ENCODE assay signal across 8 mouse cellular contexts in the genomic region with DNA sequence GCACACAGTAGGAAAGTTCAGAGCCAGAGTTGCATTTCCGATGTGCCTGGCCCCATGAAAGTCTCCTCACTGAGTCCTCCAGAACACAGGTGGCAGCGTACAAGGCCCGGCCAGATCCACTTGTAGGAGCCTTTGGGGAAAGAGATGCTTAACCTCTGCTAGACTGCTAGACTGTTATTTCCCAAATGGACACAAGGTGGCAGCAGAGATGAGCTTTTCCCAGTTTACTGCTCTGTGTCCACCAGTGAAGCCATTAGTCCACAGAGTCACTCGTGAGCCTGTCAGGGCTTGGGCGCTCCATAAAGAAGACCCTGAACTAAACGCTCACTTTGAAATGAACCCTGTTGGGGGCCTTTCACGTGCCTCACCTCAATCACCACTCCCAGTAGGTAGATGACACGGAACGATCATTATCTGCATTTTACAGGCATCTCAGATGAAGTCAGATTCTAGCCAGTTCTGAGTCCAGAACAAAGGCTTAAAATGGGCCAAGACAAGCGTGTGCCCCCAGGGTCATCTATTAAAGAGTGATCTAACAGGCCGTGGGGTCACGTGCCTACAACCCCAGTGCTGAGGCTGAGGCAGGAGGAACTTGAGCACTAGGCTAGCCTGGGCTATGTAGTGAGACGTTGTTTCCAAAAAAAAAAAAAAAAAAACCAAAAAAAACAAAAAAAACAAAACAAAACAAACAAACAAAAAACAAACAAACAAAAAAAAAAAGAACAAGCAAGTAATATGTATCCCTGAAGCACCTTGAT. TPM values are rescaled to one million over a fixed set of nuclear protein-coding genes. Genes with fewer than 3 reads are reported as not detected.
A peak's percentile ranks its signal among the peaks of the same experiment; 100 is the strongest.
DNase-seq lines count a peak whose midpoint lies in the region; ATAC-seq lines count a peak whose summit lies in the region.

No protein-coding gene starts in this region.

- H3K4me3 ChIP-seq in embryonic facial prominence, embryonic 11.5 days (ENCODE audit: low read depth, low read length): no peak overlapping the region
- no peak overlapping the region for H3K4me3 ChIP-seq in limb, embryonic 10.5 days
- H3K4me3 ChIP-seq in midbrain, embryonic 14.5 days (replicated peaks; ENCODE audit: low read depth, low read length): no peak overlapping the region

- WGBS in embryonic facial prominence, embryonic 11.5 days: 36% methylated on average over 13 of the region's 13 CpGs
- WGBS in limb, embryonic 10.5 days: 43% methylated on average over 13 of the region's 13 CpGs
- 32% methylated on average over 13 of the region's 13 CpGs for WGBS in midbrain, embryonic 14.5 days

- H3K36me3 ChIP-seq in embryonic facial prominence, embryonic 11.5 days (replicated peaks; ENCODE audit: control insufficient read depth, insufficient read depth, low read depth, low read length): no peaks in the 10 kb centered on the region
- H3K36me3 ChIP-seq in limb, embryonic 10.5 days: no peaks in the 10 kb centered on the region
- no peaks in the 10 kb centered on the region for H3K36me3 ChIP-seq in midbrain, embryonic 14.5 days (ENCODE audit: control insufficient read depth, insufficient read depth, low read length)

- DNase-seq in 3134 (ENCODE audit: extremely low read depth, insufficient read length, low spot score): peak; percentile 52
- peak; percentile 57 for DNase-seq in adrenal gland, postnatal 25 days
- peak; percentile 94 for DNase-seq in embryonic facial prominence, embryonic 11.5 days (ENCODE audit: low spot score)
- peak; percentile 78 to 91 for DNase-seq in heart, adult 18-20 months
- peak; percentile 76 for DNase-seq in kidney, adult 18-20 months
- peak; percentile 89 for DNase-seq in limb, embryonic 10.5 days (ENCODE audit: low spot score)
- DNase-seq in midbrain, embryonic 14.5 days: peak; percentile 94
- DNase-seq in spleen, adult 12 weeks (ENCODE audit: low spot score): peak; percentile 57

- no peaks in the 10 kb centered on the region for H3K4me1 ChIP-seq in embryonic facial prominence, embryonic 11.5 days (ENCODE audit: control insufficient read depth, insufficient read depth, low read length)
- 0 out of 2 replicates have a peak, but pooled peaks cover 5% of the 10 kb centered on the region for H3K4me1 ChIP-seq in limb, embryonic 10.5 days
- H3K4me1 ChIP-seq in midbrain, embryonic 14.5 days (ENCODE audit: control insufficient read depth, insufficient read depth, low read length): no peaks in the 10 kb centered on the region

- H3K9ac ChIP-seq in embryonic facial prominence, embryonic 11.5 days (replicated peaks; ENCODE audit: low read length): no peak overlapping the region
- no peak overlapping the region for H3K9ac ChIP-seq in midbrain, embryonic 14.5 days (replicated peaks; ENCODE audit: low read length)

- peak; percentile 74; the same call in 1 of the 2 replicates for ATAC-seq in embryonic facial prominence, embryonic 11.5 days (replicated peaks; ENCODE audit: insufficient number of reproducible peaks, low FRiP score, low TSS enrichment, low read depth)
- peak; percentile 53; the same call in 1 of the 2 replicates for ATAC-seq in midbrain, embryonic 14.5 days (ENCODE audit: low FRiP score, low TSS enrichment)

- H3K27ac ChIP-seq in embryonic facial prominence, embryonic 11.5 days (replicated peaks; ENCODE audit: low read depth, low read length): no peak overlapping the region
- no peak overlapping the region for H3K27ac ChIP-seq in limb, embryonic 10.5 days
- H3K27ac ChIP-seq in midbrain, embryonic 14.5 days (replicated peaks; ENCODE audit: low read depth, low read length): no peak overlapping the region

- no peaks in the 10 kb centered on the region for H3K27me3 ChIP-seq in embryonic facial prominence, embryonic 11.5 days (ENCODE audit: control insufficient read depth, insufficient read depth, low read length)
- H3K27me3 ChIP-seq in limb, embryonic 10.5 days (ENCODE audit: low read depth, poor library complexity, severe bottlenecking): 0 out of 2 replicates have a peak, but pooled peaks cover 6% of the 10 kb centered on the region
- H3K27me3 ChIP-seq in midbrain, embryonic 14.5 days (ENCODE audit: control insufficient read depth, insufficient read depth, low read length): no peaks in the 10 kb centered on the region

- H3K9me3 ChIP-seq in embryonic facial prominence, embryonic 11.5 days (replicated peaks; ENCODE audit: control insufficient read depth, low read length): no peaks in the 10 kb centered on the region
- H3K9me3 ChIP-seq in limb, embryonic 10.5 days (replicated peaks): no peaks in the 10 kb centered on the region; the same call in 1 of the 2 replicates
- H3K9me3 ChIP-seq in midbrain, embryonic 14.5 days (ENCODE audit: control insufficient read depth, low read length): no peaks in the 10 kb centered on the region

- no peak overlapping the region for H3K4me2 ChIP-seq in embryonic facial prominence, embryonic 11.5 days (ENCODE audit: low read depth, low read length)
- H3K4me2 ChIP-seq in midbrain, embryonic 14.5 days (ENCODE audit: low read length): no peak overlapping the region

RNA-seq across cellular contexts. Expression of gene Chil1, which starts 30.1 kb away (rescaled TPM):
- 1.5 and 1.7 TPM in 2 replicates for total RNA-seq in adrenal gland, postnatal 25 days (2021)
- 0.64 and 0.97 TPM in 2 replicates for polyA plus RNA-seq in embryonic facial prominence, embryonic 11.5 days (2014; fragmentation: Nextera tagmentation; extraction: Ambion mirVana)
- total RNA-seq in heart, adult 18-20 months (2021): 1 to 10 TPM in 1 of 2 experiments, under 1 TPM in 1; 0.42 to 1.0 TPM
- 0.80 TPM in 1 of 2 replicates, not detected in the other for polyA plus RNA-seq in limb, embryonic 10.5 days (2016; fragmentation: Nextera tagmentation; extraction: Ambion mirVana)
- 3.6 and 3.7 TPM in 2 replicates for polyA plus RNA-seq in midbrain, embryonic 14.5 days (2014; fragmentation: Nextera tagmentation; extraction: Ambion mirVana)

RNA-seq across cellular contexts. Expression of gene Chit1, which starts 40.8 kb away (rescaled TPM):
- not detected in 2 replicates for total RNA-seq in adrenal gland, postnatal 25 days (2021)
- polyA plus RNA-seq in embryonic facial prominence, embryonic 11.5 days (2014; fragmentation: Nextera tagmentation; extraction: Ambion mirVana): not detected in 2 replicates
- not detected for total RNA-seq in heart, adult 18-20 months (2021)
- not detected in 2 replicates for polyA plus RNA-seq in limb, embryonic 10.5 days (2016; fragmentation: Nextera tagmentation; extraction: Ambion mirVana)
- 0.26 TPM in 1 of 2 replicates, not detected in the other for polyA plus RNA-seq in midbrain, embryonic 14.5 days (2014; fragmentation: Nextera tagmentation; extraction: Ambion mirVana)

RNA-seq across cellular contexts. Expression of gene Mybph, which starts 41.4 kb away (rescaled TPM):
- total RNA-seq in adrenal gland, postnatal 25 days (2021): not detected in 2 replicates
- 2.2 and 4.4 TPM in 2 replicates for polyA plus RNA-seq in embryonic facial prominence, embryonic 11.5 days (2014; fragmentation: Nextera tagmentation; extraction: Ambion mirVana)
- total RNA-seq in heart, adult 18-20 months (2021): not detected
- polyA plus RNA-seq in limb, embryonic 10.5 days (2016; fragmentation: Nextera tagmentation; extraction: Ambion mirVana): 0.56 and 0.98 TPM in 2 replicates
- polyA plus RNA-seq in midbrain, embryonic 14.5 days (2014; fragmentation: Nextera tagmentation; extraction: Ambion mirVana): 0.12 TPM in 1 of 2 replicates, not detected in the other
